Mouse (Mus musculus): Measurements from ENCODE around the gene Gm136.
A peak's percentile ranks its signal among the peaks of the same experiment; 100 is the strongest.
"Not testable (repeated sequence)": the region's sequence is repeated elsewhere in the genome, so short reads cannot be mapped to it uniquely, and the experiment has no call there.

Gene Gm136

DNA sequence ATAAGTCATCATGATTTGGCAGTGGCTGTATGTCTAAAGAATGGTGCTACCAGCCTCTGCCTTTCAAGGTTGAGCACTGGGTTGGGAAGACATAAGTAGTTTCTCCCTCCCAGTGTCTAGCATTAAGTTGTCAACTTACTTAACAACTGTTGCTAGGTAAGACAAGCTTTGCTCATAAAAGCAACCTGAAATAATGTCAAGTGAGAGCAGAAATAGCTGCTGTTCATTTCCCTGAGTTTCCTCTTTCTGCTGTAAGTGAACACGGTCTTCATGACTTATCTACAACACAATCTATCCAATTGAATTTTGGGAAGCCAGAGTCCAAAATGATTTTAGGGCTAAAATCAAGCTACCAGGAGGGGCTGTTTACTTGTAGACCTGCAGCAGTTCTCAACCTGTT, at the start of gene Gm136:
TSS of gene Gm136 (minus strand) at position 101 of the 400 bp plus-strand sequence.
- DNase-seq (ENCODE audit: low spot score) = no peak

DNA sequence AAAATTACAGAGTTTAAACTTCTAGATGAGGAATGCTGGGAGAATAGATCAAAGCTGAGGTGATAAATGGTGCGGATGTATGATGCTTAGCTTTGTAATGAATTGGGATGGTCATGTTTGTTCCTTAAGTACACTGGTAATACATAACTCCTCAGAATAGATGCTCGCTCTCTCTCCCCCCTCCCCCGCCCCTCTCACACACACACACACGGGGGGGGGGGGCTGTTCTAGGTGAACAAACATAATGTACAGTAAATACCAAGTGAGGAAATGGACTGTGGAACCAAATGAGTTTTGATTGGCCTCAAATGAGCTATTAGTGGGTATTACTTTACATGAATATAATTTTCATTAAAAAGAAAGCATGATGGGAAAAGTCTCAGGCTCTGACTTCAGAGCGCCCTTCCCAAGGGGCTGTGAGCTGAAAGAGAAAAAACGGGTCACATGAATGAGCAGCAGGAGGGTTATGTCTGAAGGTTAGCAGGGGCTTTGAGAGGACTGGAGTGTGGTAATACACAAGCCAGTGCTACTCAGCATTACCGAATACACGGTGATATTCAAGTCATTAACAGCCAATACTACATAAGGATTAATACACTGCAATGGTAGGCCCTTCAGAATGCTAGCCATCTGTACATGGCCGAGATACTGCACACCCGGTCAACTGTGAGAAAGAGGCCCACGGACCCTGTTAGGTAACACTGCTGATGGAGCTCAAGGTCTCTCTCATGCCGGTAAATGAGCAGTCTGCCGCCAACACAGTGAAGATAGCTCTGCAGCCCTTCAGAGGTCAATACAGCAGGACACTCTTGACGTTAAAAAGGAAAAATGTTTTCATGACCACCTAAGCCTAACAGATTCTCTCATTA, 45.3 kb upstream of the Gm136 start:
- no peak for DNase-seq (ENCODE audit: low spot score)

DNA sequence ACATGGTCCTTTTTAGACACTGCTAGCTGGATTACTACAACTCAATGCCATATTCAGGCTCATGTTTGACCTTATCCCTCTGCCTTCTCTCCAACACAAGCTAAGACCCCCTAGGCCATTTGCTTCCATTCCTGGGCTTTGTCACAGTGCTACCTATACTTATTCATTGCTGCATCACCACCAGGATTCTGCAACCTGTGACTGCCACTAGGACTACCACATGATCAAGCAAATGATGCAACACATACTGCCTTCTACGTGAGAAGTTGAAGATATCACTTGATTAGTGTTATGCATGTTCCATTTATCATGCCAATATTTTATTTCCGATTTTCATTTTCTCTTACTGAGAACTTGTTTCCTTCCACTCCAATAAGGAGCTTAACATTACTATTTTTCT, 41.9 kb upstream of the Gm136 start:
- DNase-seq (ENCODE audit: low spot score) = no peak

DNA sequence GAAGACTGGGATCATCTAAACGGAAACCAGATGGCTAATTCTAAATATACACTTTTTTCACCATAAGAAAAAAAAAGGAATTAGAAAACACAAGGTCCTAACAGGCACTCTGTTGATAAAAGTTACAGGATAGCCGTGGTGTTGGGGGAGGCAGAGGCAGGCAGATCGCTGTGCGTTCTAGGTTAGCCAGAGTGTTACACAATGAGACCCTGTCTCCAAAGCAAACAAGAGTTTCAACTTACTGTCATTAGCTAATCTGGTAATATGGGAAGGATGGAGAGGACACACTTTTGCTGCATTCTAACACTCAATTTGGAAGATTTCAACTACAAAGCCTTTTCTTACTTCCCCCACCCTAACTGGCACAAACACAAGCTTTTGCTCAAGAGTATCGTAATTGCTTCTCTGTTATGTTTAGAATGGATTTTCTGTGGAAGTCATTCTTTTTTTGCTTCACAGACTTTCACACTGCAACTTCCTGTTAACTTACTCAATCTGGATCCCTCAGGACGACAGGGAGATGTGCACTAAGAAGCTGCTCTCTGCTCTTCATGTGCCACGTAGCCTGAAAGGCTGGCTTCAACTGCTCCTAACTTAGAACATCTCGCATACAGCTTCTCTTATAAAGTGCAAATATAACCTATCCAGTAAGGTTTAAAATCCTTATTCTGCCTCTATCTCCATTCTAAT, 41.4 kb upstream of the Gm136 start:
- no peak for DNase-seq (ENCODE audit: low spot score)

DNA sequence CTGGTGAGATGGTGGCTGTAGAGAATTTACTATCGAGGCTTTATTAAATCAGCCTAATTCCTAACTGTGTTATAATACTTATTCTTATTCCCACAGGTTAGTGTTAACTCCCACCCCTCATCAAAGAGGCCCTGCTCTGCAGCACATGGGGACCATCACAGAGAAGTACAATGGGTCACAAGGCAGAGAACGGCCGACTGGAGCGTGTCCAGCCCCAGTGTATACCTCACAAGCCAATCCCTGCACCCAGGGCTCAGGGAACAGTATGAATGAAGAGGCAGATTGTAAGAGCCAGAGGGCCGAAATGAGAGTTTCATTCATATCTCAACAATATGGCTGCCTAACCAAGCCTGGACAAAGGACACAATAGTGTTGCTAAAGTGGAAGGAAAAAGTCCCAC, 40.2 kb upstream of the Gm136 start:
- no peak for DNase-seq (ENCODE audit: low spot score)

DNA sequence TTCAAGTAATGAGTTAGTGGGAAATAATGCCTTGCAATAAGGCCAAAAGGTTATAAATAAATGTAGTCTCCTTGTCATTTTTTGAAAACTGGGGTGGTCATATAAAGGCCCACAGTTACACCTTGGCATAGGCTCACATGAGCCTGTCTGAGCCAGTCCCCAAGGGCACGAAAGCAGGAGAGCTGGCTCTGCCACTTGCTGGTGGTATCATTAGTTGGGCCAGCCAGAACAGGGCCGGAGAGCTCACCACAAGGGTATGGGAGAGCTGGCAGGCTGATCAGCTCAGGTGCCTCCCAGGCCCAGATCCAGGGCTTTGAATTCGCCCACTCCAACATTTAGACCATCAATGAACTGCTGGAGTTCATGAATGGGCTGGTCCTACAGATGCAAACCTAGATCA, 30.4 kb upstream of the Gm136 start:
- no peak for DNase-seq (ENCODE audit: low spot score)

DNA sequence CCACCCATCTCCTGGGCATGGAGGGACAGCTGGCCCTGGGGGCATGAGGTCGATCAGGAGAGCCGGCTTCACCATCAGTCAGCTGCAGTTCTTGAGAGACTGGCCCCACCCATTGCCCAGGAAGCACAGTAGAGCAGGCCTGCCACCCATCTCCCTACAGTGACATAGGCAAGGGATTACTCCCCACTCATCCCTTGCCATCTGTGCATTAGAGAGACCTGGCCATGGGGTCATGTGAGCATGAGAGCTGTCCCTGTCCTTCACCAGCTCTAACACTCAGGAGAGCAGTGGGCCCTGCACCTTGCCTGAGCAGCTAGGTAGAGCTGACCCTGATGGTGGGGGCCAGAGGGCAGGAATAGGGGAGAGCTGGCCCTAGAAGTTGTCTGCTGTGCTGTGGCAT, 29.6 kb upstream of the Gm136 start:
- DNase-seq (ENCODE audit: low spot score) = no peak

DNA sequence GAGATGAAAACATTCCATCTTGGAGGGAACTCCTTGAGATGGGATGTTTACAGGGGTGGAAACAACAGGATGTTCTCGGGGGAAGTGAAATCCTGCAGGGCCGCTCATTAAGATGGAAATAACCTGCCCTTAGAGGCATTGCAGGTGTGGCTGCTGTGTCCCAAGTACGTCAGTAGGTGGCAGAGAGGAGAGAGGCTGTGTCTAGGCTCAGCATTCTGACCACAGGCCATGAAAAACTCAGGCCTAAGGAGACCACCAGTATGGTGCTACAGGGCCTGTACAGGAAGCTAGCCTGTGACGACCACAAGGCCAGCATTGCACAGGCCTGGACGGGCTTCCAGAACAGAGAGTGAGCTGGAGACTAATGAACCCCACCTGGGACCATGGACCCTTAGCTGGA, 28.8 kb upstream of the Gm136 start:
- no peak for DNase-seq (ENCODE audit: low spot score)

DNA sequence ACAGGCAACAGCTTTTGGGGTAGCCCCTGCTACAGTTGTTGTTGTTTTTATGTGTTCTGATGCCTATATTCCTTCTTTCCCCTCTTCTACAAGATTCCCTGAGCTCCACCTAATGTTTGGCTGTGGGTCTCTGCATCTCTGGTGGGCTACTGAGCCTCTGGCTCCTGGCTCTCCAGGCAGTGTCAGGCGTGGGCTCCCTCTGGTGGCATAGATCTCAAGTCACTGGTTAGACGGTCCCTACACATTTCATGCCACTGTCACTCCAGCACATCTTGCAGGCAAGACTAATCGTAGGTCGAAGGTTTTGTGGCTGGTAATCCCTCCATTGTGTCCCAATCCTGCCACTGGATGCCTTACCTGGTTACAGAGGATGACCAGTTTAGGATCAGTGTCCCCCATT, 26.7 kb upstream of the Gm136 start:
- no peak for DNase-seq (ENCODE audit: low spot score)

DNA sequence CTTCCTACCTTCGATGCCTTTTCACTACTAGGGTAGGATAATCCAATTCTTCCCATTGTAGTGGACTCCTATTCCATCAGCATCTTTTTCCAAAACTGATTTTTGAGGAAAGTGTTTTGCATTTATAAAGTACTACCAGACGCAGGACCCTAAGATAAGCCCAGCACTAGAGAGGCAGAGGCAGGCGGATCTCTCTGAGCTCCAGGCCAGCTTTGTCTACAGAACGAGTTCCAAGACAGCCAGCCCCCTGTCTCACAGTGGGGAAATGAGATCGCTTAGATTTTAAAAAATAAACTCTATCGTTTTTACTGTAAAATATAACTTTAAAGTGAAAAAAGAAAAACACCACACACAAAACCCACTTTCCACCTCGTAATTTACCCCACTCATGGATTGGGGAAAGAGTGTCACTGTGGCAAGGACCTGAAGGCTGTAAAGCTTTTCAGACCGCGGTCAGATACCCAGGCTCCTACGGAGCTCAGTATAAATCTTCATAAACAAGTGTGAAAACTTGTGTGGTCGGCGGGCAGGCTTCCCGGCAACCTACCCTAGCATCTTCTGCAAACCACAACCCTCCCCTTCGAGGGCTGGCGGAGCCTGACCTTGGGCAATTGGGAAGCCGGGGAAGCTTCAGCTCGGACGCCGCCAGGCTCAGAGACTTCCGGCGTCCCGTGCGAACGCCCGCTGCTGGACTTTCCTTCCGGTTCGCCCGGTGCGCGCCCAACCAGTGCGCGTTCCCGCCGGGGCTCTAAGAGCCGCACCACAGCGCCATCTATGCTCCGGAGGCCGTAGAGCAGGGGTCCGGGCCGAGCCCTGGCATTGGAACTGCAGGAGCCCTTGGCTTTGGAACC, 21.8 kb upstream of the Gm136 start, which contains the start of gene Smim8:
TSS of gene Smim8 (minus strand) at position 747 of the 851 bp plus-strand sequence.
- DNase-seq (ENCODE audit: low spot score) = peak; percentile 89

DNA sequence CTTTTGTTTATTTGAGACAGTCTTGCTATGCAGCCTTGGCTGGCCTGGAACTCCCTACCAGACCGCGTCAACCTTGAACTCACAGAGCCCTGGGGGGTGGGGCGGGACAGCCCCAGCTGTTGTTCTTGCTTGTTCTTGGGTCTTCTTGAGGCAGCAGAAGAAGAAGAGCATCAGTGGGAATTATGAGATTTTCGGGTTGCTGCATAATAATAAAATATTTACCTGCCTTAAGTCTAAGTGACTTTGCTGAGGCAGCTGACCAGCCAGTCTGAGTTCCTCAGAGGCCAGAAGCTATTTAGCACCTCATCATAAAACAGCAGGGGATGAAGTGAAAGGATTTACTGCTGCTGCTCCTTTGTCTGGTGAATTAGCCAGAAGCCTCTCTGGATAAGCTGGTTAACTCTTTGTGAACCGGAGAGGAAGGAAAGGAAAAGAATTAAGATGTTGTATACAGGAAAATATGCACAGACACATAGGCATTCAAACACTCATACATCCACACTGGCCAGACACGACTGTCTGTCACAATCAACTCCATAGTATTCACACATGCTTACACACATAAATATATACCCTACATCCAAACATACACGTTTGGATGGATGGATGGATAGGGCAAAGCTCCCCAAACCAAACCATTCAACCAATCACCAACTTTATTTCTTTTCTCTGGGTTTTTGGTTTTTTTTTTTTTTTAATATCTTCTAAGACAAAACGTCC, 15.7 kb upstream of the Gm136 start:
- no peak for DNase-seq (ENCODE audit: low spot score)

DNA sequence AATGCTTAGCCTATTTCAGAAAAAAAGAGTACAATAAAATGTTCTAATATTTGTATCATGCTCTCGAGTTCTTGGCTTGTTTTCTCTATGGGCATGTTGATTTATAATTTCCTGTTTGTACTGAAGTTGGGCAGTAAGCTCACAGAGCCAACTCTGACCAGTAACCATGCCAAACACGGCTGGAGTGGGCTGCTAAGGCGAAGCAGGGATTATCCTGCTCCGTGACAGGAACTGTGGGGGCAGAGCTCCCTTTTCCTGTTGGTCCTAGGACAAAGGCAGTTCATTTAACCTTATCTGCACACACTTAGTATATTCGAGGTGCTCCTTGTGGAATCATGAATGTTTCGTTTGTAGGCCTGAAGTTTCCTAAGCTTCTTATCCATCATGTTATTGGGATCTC, 6.8 kb downstream of the Gm136 start:
- DNase-seq (ENCODE audit: low spot score) = no peak

DNA sequence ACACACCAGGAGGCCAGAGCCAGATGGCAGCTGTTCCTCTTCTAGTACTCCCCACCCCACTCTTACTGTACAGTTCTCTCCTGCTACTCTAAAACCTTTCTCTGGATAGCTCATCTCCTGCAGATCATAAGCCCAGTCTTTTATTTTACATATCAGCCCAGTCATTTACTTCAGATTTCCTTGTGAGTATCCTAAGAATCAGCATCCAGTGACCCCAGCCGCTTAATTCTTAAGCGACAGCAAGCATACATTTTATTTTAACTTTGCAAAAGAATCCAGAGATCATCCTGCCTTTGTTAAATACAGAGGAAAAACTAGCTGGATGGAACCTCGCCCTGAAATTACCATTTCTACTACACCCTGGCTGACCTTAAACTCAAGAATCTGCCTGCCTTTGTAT, 21.6 kb downstream of the Gm136 start:
- no peak for DNase-seq (ENCODE audit: low spot score)

DNA sequence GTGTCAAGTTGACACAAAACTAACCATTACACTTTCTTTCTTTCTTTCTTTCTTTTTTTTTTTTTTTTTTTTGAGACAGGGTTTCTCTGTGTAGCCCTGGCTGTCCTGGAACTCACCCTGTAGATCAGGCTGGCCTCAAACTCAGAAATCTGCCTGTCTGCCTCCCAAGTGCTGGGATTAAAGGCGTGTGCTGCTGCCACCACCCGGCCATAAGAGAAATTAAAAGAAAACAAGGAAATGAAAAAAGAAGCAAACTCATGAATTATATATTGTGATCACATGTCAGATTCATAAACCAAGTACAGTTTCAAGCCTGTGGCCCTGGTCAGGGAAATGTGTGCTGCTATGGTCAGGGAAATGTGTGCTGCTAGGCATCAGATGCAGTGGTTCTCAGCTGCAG, 22.6 kb downstream of the Gm136 start:
- DNase-seq (ENCODE audit: low spot score) = not testable (repeated sequence)

DNA sequence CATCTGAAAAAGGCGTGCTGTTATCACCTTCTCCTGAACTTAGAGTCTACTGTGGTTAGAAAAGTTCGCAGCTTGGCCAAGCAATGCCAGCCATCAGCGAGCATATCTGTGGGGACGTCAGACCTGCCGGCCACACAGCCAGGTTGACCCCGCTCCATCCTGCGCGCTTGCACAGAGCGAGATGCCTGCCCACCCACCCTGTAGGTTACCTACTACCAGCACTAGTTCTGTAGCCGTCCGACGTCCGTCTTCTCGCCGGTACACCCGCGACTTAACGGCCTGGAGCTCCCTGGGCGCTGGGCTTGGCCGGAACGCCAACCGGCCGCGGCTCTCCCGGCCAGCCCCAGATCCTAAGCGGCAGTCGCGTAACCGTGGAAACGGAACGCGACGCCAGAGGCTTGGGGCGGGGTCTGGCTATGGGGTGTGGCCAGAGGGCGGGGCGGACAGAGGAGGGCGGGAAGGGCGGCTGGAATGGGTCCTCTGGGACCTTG, 26.2 kb downstream of the Gm136 start, which contains the start of gene Cfap206:
TSS of gene Cfap206 (minus strand) at position 356 of the 491 bp plus-strand sequence.
- peak; percentile 60 for DNase-seq (ENCODE audit: low spot score)

DNA sequence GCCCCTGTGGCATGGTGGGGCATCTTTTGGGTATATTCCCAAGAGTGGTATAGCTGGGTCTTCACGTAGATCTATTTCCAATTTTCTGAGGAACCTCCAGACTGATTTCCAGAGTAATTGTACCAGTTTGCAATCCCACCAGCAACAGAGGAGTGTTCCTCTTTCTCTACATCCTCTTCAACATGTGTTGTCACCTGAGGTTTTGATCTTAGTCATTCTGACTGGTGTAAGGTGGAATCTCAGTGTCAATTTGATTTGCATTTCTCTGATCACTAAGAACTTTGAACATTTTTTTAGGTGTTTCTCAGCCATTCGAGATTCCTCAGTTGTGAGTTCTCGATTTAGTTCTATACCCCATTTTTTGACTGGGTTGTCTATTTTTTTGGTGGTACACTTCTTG, 30.4 kb downstream of the Gm136 start:
- DNase-seq (ENCODE audit: low spot score) = not testable (repeated sequence)

DNA sequence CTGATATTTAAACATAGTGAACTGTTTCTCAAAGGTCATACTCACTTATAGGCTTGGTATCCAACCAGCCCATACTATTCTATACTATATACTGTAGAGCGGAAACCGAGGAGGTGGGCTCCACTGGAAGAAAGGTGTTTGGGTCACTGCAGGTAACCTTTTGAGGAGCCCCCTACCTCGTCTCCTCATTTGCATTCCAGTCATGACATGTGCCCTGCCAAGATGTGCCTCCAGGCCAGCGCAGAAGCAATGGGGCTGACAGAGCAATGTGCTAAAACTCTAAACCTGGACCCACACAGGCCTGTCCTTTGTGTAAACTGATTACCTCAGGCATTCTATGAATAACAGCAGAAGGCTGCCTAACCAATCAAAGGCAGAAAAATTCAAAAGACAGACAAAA, 31.8 kb downstream of the Gm136 start:
- no peak for DNase-seq (ENCODE audit: low spot score)

DNA sequence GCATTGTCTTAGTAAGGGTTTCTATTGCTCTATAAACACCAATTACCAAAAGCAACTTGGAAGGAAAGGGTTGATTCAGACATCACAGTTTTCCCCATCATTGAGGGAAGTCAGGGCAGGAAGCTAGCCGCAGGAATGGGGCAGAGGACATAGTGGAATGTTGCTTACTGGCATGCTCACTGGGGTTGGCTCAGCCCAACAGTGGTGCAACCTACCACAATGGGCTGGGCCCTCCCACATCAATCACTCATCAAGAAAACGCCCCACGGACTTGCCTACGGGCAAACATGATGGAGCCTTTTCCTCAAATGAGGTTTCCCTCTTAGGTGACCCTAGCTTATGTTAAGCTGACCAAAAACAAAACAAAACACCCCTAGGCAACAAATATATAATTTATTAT, 32.9 kb downstream of the Gm136 start:
- DNase-seq (ENCODE audit: low spot score) = no peak

DNA sequence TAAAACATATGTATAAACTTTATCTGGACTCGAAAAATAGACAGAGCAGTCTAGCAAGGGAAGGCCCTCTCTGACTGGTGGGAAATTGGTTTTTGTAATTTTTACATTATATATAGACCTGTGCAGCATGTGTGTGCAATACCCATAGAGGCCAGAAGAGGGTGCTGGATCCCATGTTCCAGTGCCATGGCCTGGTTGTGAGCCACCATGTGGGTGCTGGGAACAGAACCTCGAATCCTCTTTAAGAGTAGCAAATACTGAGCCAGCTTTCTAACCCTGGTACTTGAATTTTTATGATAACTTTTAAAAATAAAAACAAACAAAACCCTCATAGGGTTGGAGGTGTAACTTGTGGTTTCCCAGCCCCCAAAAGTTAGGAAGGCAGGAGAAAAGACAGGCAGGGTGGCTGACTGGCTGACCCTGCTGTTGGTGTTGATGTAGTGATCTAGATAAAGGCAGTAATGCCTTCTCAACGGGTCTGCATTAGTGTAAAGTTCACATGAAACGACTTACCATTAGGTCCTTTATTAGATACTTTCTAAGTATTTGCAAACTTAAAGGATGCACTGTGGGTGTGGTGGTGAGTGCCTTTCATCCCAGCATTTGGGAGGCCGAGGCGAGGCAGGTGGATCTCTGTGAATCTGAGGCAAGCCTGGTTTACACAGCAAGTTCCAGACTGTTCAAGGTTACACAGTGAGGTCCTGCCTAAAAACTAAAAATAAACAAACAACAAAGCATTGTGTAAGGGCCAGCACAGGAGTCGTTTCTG, 35.8 kb downstream of the Gm136 start:
- no peak for DNase-seq (ENCODE audit: low spot score)

DNA sequence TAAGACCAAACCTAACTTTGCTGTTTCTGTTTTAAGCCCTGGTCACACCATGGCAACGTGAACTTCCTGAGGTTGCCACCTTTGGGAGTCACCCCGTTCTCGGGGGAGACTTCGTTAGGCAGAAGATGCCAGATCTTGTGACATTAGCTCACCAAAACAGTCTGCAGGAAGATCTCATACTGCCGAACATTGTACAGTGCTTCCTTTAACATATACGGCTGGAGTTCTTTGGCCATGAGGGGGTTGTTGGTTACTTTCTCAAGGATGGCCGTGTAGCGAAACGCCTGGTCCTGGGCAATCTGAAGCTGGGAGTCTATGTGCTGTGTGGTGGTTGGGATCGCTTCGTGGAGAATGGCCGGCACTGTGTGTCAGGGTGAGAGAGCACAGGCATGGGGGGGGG, 36.6 kb downstream of the Gm136 start:
- no peak for DNase-seq (ENCODE audit: low spot score)

DNA sequence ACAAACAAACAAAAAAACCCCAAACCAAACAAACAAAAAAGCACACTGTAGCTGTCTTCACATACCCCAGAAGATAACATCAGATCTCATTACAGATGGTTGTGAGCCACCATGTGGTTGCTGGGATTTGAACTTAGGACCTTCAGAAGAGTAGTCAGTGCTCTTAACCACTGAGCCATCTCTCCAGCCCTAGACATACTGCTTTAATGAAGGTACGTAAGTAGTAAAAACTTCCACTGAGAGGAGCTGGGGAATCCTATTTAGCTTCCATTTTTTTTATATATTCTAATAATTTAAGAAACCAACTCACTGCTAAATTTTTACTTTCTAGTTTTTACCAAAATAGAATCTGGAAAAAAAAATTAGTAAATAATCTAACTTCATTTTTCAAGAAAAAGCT, 41.0 kb downstream of the Gm136 start:
- DNase-seq (ENCODE audit: low spot score) = no peak

Data from testis, postnatal 14 days (tissue).